Mouse (Mus musculus): ENCODE measurements around the gene Smg7. TPM values are rescaled to one million over a fixed set of nuclear protein-coding genes. Genes with fewer than 3 reads are reported as not detected.

Smg7 gene
- total RNA-seq (2023): 100 to 1,000 TPM; 119 to 135 TPM

GRCm38 (mm10) chr1:152901765-152902664 is at the start of gene Smg7:
TSS of gene Smg7 (minus strand) at chr1:152902646.

GRCm38 (mm10) chr1:152799897-152800296 is 102.5 kb downstream of the Smg7 start, which contains the start of gene Ncf2:
TSS of gene Ncf2 (plus strand) at chr1:152800194.

Other genes starting within 250 kb of the Smg7 start
- gene Apobec4, start 152.1 kb downstream of the Smg7 start, total RNA-seq (2023): not detected
- gene Rgl1, start 136.3 kb downstream of the Smg7 start, total RNA-seq (2023): 1 to 10 TPM; 1.8 to 3.6 TPM
- 100 to 1,000 TPM; 235 to 257 TPM for gene Arpc5, start 136.1 kb downstream of the Smg7 start, total RNA-seq (2023)
- gene Ncf2, start 102.5 kb downstream of the Smg7 start, total RNA-seq (2023): 10 to 100 TPM in 1 of 2 experiments, 1 to 10 TPM in 1; 2.5 to 10.0 TPM
- 1 to 10 TPM; 3.0 to 4.1 TPM for gene Nmnat2, start 52.3 kb upstream of the Smg7 start, total RNA-seq (2023)

All from T-cell, adult 66 days (primary cell).